Mouse (Mus musculus): ENCODE results near the gene Bcl2l11. TPM values are rescaled to one million over a fixed set of nuclear protein-coding genes. Genes with fewer than 3 reads are reported as not detected.
"Not testable (repeated sequence)": the region's sequence is repeated elsewhere in the genome, so short reads cannot be mapped to it uniquely, and the experiment has no call there.

Gene Bcl2l11
- polyA plus RNA-seq, 1 experiment: 75.5 TPM

GRCm38 (mm10) chr2:128179808-128180379 lies 54.1 kb downstream of the Bcl2l11 start:
- H3K9ac ChIP-seq (ENCODE audit: low read depth, poor library complexity, severe bottlenecking): no peak overlapping the region
- H3K9me3 ChIP-seq (replicated peaks; ENCODE audit: control insufficient read depth, insufficient read depth, low read length, poor library complexity, severe bottlenecking): no peaks in the 10 kb centered on the region
- TF ChIP-seq EP300 (IDR thresholded peaks at IDR 0.05; ENCODE audit: insufficient read depth, low read depth, low read length): no peak
- no peak for TF ChIP-seq CTCF (IDR thresholded peaks at IDR 0.05; ENCODE audit: low read depth, low read length)
- TF ChIP-seq POLR2A (IDR thresholded peaks at IDR 0.05; ENCODE audit: insufficient read depth, low read length): no peak
- no peak overlapping the region for H3K4me3 ChIP-seq (ENCODE audit: low read depth, low read length)
- H3K27ac ChIP-seq (ENCODE audit: insufficient read depth, low read length): no peak overlapping the region
- peaks cover 2% of the 10 kb centered on the region for H3K4me1 ChIP-seq (ENCODE audit: control insufficient read depth, insufficient read depth, low read length)
- no peaks in the 10 kb centered on the region for H3K36me3 ChIP-seq (ENCODE audit: control insufficient read depth, insufficient read depth, low read length, poor library complexity, severe bottlenecking)
- no peaks in the 10 kb centered on the region for H3K27me3 ChIP-seq (ENCODE audit: control insufficient read depth, insufficient read depth, low read length, poor library complexity, severe bottlenecking)

DNA sequence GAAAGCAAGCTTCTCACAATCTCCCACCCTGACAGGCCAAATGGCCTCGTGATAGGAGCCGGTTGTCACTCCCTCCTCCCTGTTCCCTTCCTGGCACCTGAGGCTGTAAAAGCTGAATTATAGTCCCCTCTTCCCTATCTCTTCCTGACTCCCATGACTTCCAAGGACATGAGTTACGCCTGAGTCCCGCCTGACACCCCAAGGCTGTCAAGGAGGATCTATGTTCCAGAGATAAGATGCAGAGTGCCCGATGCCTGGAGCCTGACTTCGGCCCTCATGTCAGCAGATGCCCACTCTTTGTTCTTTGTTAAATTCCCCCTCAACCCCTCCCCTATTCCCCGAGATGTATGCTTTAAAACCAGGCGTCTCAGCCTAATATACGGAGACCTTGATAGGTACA lies 56.3 kb downstream of the Bcl2l11 start:
- not testable (repeated sequence) for H3K9me3 ChIP-seq (replicated peaks; ENCODE audit: control insufficient read depth, insufficient read depth, low read length, poor library complexity, severe bottlenecking); H3K9ac ChIP-seq (ENCODE audit: low read depth, poor library complexity, severe bottlenecking); H3K36me3 ChIP-seq (ENCODE audit: control insufficient read depth, insufficient read depth, low read length, poor library complexity, severe bottlenecking); H3K4me3 ChIP-seq (ENCODE audit: low read depth, low read length); H3K27me3 ChIP-seq (ENCODE audit: control insufficient read depth, insufficient read depth, low read length, poor library complexity, severe bottlenecking); H3K4me1 ChIP-seq (ENCODE audit: control insufficient read depth, insufficient read depth, low read length); H3K27ac ChIP-seq (ENCODE audit: insufficient read depth, low read length)

DNA sequence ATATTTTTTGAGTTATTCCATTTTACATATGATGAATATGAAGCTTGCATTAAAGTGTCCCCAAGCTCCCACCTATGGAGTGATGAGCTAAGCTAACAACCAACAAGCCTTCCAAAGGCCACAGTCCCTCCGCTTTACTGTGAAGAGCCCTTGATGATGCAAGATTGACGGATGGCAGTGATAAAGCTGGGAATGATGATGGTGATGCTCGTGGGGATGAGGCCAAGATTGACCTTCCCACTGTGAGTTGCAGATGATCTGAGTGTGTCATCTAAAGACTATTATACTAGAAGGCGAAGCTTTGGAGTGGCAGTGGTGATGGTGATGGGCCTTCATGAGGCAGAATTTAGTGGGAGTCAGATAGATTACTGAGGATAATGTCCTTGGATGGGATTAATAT lies 56.9 kb downstream of the Bcl2l11 start:
- no peak for TF ChIP-seq CTCF (IDR thresholded peaks at IDR 0.05; ENCODE audit: low read depth, low read length)
- TF ChIP-seq POLR2A (IDR thresholded peaks at IDR 0.05; ENCODE audit: insufficient read depth, low read length): no peak
- no peak for TF ChIP-seq EP300 (IDR thresholded peaks at IDR 0.05; ENCODE audit: insufficient read depth, low read depth, low read length)

DNA sequence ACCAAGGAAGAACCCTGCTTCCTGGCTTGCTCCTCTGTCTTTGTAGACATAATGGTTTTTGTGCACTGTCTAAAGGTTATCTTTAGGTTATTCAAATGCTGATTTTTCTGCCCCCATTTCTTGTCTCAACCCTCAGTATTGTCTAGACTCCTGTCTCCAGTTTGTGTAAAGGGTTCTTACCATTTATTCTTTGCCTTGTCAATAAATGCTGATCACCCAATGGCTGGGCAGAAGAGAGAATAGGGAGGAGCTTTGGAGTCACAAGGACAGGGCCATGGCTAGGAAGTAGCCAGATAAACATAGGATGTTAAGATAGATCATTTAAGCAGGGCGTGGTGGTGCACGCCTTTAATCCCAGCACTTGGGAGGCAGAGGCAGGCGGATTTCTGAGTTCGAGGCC lies 57.9 kb downstream of the Bcl2l11 start:
- no peak overlapping the region for H3K27ac ChIP-seq (ENCODE audit: insufficient read depth, low read length)
- H3K4me3 ChIP-seq (ENCODE audit: low read depth, low read length): no peak overlapping the region
- TF ChIP-seq CTCF (IDR thresholded peaks at IDR 0.05; ENCODE audit: low read depth, low read length): no peak
- TF ChIP-seq EP300 (IDR thresholded peaks at IDR 0.05; ENCODE audit: insufficient read depth, low read depth, low read length): no peak
- TF ChIP-seq POLR2A (IDR thresholded peaks at IDR 0.05; ENCODE audit: insufficient read depth, low read length): no peak
- H3K4me1 ChIP-seq (ENCODE audit: control insufficient read depth, insufficient read depth, low read length): no peaks in the 10 kb centered on the region
- no peak overlapping the region for H3K9ac ChIP-seq (ENCODE audit: low read depth, poor library complexity, severe bottlenecking)
- no peaks in the 10 kb centered on the region for H3K27me3 ChIP-seq (ENCODE audit: control insufficient read depth, insufficient read depth, low read length, poor library complexity, severe bottlenecking)
- H3K36me3 ChIP-seq (ENCODE audit: control insufficient read depth, insufficient read depth, low read length, poor library complexity, severe bottlenecking): no peaks in the 10 kb centered on the region
- H3K9me3 ChIP-seq (replicated peaks; ENCODE audit: control insufficient read depth, insufficient read depth, low read length, poor library complexity, severe bottlenecking): no peaks in the 10 kb centered on the region

More for the DNA sequence above, 56.9 kb downstream of the Bcl2l11 start:
- H3K27me3 ChIP-seq (ENCODE audit: control insufficient read depth, insufficient read depth, low read length, poor library complexity, severe bottlenecking): no peaks in the 10 kb centered on the region
- H3K27ac ChIP-seq (ENCODE audit: insufficient read depth, low read length): no peak overlapping the region
- no peaks in the 10 kb centered on the region for H3K9me3 ChIP-seq (replicated peaks; ENCODE audit: control insufficient read depth, insufficient read depth, low read length, poor library complexity, severe bottlenecking)
- no peaks in the 10 kb centered on the region for H3K4me1 ChIP-seq (ENCODE audit: control insufficient read depth, insufficient read depth, low read length)
- no peak overlapping the region for H3K4me3 ChIP-seq (ENCODE audit: low read depth, low read length)
- H3K36me3 ChIP-seq (ENCODE audit: control insufficient read depth, insufficient read depth, low read length, poor library complexity, severe bottlenecking): no peaks in the 10 kb centered on the region
- no peak overlapping the region for H3K9ac ChIP-seq (ENCODE audit: low read depth, poor library complexity, severe bottlenecking)

- H3K27ac ChIP-seq (ENCODE audit: insufficient read depth, low read length): no peak overlapping the region
- H3K9me3 ChIP-seq (replicated peaks; ENCODE audit: control insufficient read depth, insufficient read depth, low read length, poor library complexity, severe bottlenecking): no peaks in the 10 kb centered on the region
- no peak overlapping the region for H3K9ac ChIP-seq (ENCODE audit: low read depth, poor library complexity, severe bottlenecking)
- H3K27me3 ChIP-seq (ENCODE audit: control insufficient read depth, insufficient read depth, low read length, poor library complexity, severe bottlenecking): no peaks in the 10 kb centered on the region
- H3K36me3 ChIP-seq (ENCODE audit: control insufficient read depth, insufficient read depth, low read length, poor library complexity, severe bottlenecking): no peaks in the 10 kb centered on the region
- no peak overlapping the region for H3K4me3 ChIP-seq (ENCODE audit: low read depth, low read length)
- TF ChIP-seq POLR2A (IDR thresholded peaks at IDR 0.05; ENCODE audit: insufficient read depth, low read length) (no peak), EP300 (IDR thresholded peaks at IDR 0.05; ENCODE audit: insufficient read depth, low read depth, low read length) (no peak)
- no peaks in the 10 kb centered on the region for H3K4me1 ChIP-seq (ENCODE audit: control insufficient read depth, insufficient read depth, low read length)
These were observed 60.1 kb downstream of the Bcl2l11 start for GRCm38 (mm10) chr2:128185942-128186341.

- no peak overlapping the region for H3K27ac ChIP-seq (ENCODE audit: insufficient read depth, low read length)
- H3K4me3 ChIP-seq (ENCODE audit: low read depth, low read length): no peak overlapping the region
- TF ChIP-seq CTCF (IDR thresholded peaks at IDR 0.05; ENCODE audit: low read depth, low read length): no peak
- TF ChIP-seq POLR2A (IDR thresholded peaks at IDR 0.05; ENCODE audit: insufficient read depth, low read length): no peak
- TF ChIP-seq EP300 (IDR thresholded peaks at IDR 0.05; ENCODE audit: insufficient read depth, low read depth, low read length): no peak
- H3K27me3 ChIP-seq (ENCODE audit: control insufficient read depth, insufficient read depth, low read length, poor library complexity, severe bottlenecking): no peaks in the 10 kb centered on the region
- no peaks in the 10 kb centered on the region for H3K36me3 ChIP-seq (ENCODE audit: control insufficient read depth, insufficient read depth, low read length, poor library complexity, severe bottlenecking)
- H3K9ac ChIP-seq (ENCODE audit: low read depth, poor library complexity, severe bottlenecking): no peak overlapping the region
- no peaks in the 10 kb centered on the region for H3K4me1 ChIP-seq (ENCODE audit: control insufficient read depth, insufficient read depth, low read length)
- no peaks in the 10 kb centered on the region for H3K9me3 ChIP-seq (replicated peaks; ENCODE audit: control insufficient read depth, insufficient read depth, low read length, poor library complexity, severe bottlenecking)
These were observed 61.4 kb downstream of the Bcl2l11 start for GRCm38 (mm10) chr2:128187277-128187676.
